Mouse (Mus musculus): ENCODE results near the gene Fastkd2. TPM values are rescaled to one million over a fixed set of nuclear protein-coding genes. Genes with fewer than 3 reads are reported as not detected.

Fastkd2 gene
- 41.3 and 43.7 TPM in 2 replicates for polyA plus RNA-seq (2015; fragmentation: Nextera tagmentation; extraction: Ambion mirVana)

GRCm38 (mm10) chr1:63730240-63730771, at the start of gene Fastkd2, which contains the start of gene Mdh1b:
TSS of gene Fastkd2 (plus strand) at chr1:63730614.
TSS of gene Mdh1b (minus strand) at chr1:63730318.
- Histone ChIP-seq H3K9me3 (no peaks in the 10 kb centered on the region), H3K27me3 (peaks cover 7% of the 10 kb centered on the region; the same call in 1 of the 2 replicates), H3K36me3 (no peaks in the 10 kb centered on the region), H3K27ac (no peak within 1 kb of the TSS), H3K4me2 (peak within 1 kb of the TSS; percentile 45), H3K4me1 (peaks cover 10% of the 10 kb centered on the region; the same call in 1 of the 2 replicates), H3K4me3 (peak within 1 kb of the TSS; percentile 72), H3K9ac (peak within 1 kb of the TSS; percentile 52)
- ATAC-seq (ENCODE audit: insufficient number of reproducible peaks, low FRiP score, low TSS enrichment, low read depth) = peak; percentile 82; the same call in 1 of the 2 replicates
- under 1% methylated on average over 31 of the region's 31 CpGs for WGBS

GRCm38 (mm10) chr1:63686827-63687226, 43.6 kb upstream of the Fastkd2 start, which contains the start of gene Dytn:
TSS of gene Dytn (minus strand) at chr1:63686927.
- Histone ChIP-seq H3K36me3 (no peaks in the 10 kb centered on the region), H3K4me2 (no peak within 1 kb of the TSS), H3K27ac (no peak within 1 kb of the TSS), H3K4me3 (no peak within 1 kb of the TSS), H3K9me3 (no peaks in the 10 kb centered on the region), H3K27me3 (peaks cover 13% of the 10 kb centered on the region; the same call in 1 of the 2 replicates), H3K9ac (no peak within 1 kb of the TSS), H3K4me1 (no peaks in the 10 kb centered on the region)
- no peak for ATAC-seq (ENCODE audit: insufficient number of reproducible peaks, low FRiP score, low TSS enrichment, low read depth)
- WGBS = 78% methylated on average over 4 of the region's 4 CpGs

- Histone ChIP-seq H3K27ac (no peak overlapping the region), H3K9ac (no peak overlapping the region), H3K36me3 (no peaks in the 10 kb centered on the region), H3K9me3 (no peaks in the 10 kb centered on the region), H3K4me1 (no peaks in the 10 kb centered on the region), H3K4me2 (no peak overlapping the region), H3K4me3 (no peak overlapping the region), H3K27me3 (peaks cover 3% of the 10 kb centered on the region; the same call in 1 of the 2 replicates)
- no peak for ATAC-seq (ENCODE audit: insufficient number of reproducible peaks, low FRiP score, low TSS enrichment, low read depth)
- WGBS = 70% methylated on average over 3 of the region's 3 CpGs
Measured at GRCm38 (mm10) chr1:63696861-63697260, 33.6 kb upstream of the Fastkd2 start.

- peak overlapping the region; percentile 8; the same call in 1 of the 2 replicates for H3K4me2 ChIP-seq
- no peak overlapping the region for H3K4me3 ChIP-seq
- H3K4me1 ChIP-seq = 0 out of 2 replicates have a peak, but pooled peaks cover 5% of the 10 kb centered on the region
- H3K36me3 ChIP-seq = no peaks in the 10 kb centered on the region
- H3K27ac ChIP-seq = peak overlapping the region; percentile 44; the same call in 1 of the 2 replicates
- H3K9ac ChIP-seq = no peak overlapping the region
- ATAC-seq (ENCODE audit: insufficient number of reproducible peaks, low FRiP score, low TSS enrichment, low read depth) = peak; percentile 61
- 18% methylated on average over 5 of the region's 5 CpGs for WGBS
- no peaks in the 10 kb centered on the region for H3K27me3 ChIP-seq
- H3K9me3 ChIP-seq = no peaks in the 10 kb centered on the region
Measured at GRCm38 (mm10) chr1:63705733-63706132, 24.7 kb upstream of the Fastkd2 start.

GRCm38 (mm10) chr1:63708876-63709275, 21.5 kb upstream of the Fastkd2 start:
- Histone ChIP-seq H3K4me1 (0 out of 2 replicates have a peak, but pooled peaks cover 5% of the 10 kb centered on the region), H3K4me3 (no peak overlapping the region), H3K9me3 (no peaks in the 10 kb centered on the region), H3K27ac (no peak overlapping the region), H3K9ac (no peak overlapping the region), H3K27me3 (no peaks in the 10 kb centered on the region), H3K36me3 (no peaks in the 10 kb centered on the region), H3K4me2 (no peak overlapping the region)
- ATAC-seq (ENCODE audit: insufficient number of reproducible peaks, low FRiP score, low TSS enrichment, low read depth) = no peak
- WGBS = 73% methylated on average over 3 of the region's 3 CpGs

- H3K4me2 ChIP-seq = no peak overlapping the region
- H3K27me3 ChIP-seq = no peaks in the 10 kb centered on the region
- no peaks in the 10 kb centered on the region for H3K4me1 ChIP-seq
- no peak overlapping the region for H3K4me3 ChIP-seq
- no peaks in the 10 kb centered on the region for H3K36me3 ChIP-seq
- H3K27ac ChIP-seq = no peak overlapping the region
- no peak overlapping the region for H3K9ac ChIP-seq
- 86% methylated on average over 7 of the region's 7 CpGs for WGBS
- no peak for ATAC-seq (ENCODE audit: insufficient number of reproducible peaks, low FRiP score, low TSS enrichment, low read depth)
- H3K9me3 ChIP-seq = no peaks in the 10 kb centered on the region
Measured at GRCm38 (mm10) chr1:63720161-63720560, 10.3 kb upstream of the Fastkd2 start.

GRCm38 (mm10) chr1:63729796-63730195, 618 bp upstream of the Fastkd2 start:
- H3K9ac ChIP-seq = no peak overlapping the region
- H3K27me3 ChIP-seq = peaks cover 7% of the 10 kb centered on the region; the same call in 1 of the 2 replicates
- peak overlapping the region; percentile 45 for H3K4me2 ChIP-seq
- WGBS = 43% methylated on average over 8 of the region's 8 CpGs
- no peak for ATAC-seq (ENCODE audit: insufficient number of reproducible peaks, low FRiP score, low TSS enrichment, low read depth)
- H3K4me1 ChIP-seq = peaks cover 10% of the 10 kb centered on the region; the same call in 1 of the 2 replicates
- no peaks in the 10 kb centered on the region for H3K9me3 ChIP-seq
- H3K27ac ChIP-seq = no peak overlapping the region
- no peaks in the 10 kb centered on the region for H3K36me3 ChIP-seq
- peak overlapping the region; percentile 72 for H3K4me3 ChIP-seq

- ATAC-seq (ENCODE audit: insufficient number of reproducible peaks, low FRiP score, low TSS enrichment, low read depth) = no peak
- H3K27me3 ChIP-seq = no peaks in the 10 kb centered on the region
- WGBS = 58% methylated on average over 2 of the region's 2 CpGs
- H3K4me3 ChIP-seq = no peak overlapping the region
- H3K36me3 ChIP-seq = peaks cover 17% of the 10 kb centered on the region
- H3K4me1 ChIP-seq = no peaks in the 10 kb centered on the region
- no peak overlapping the region for H3K4me2 ChIP-seq
- H3K9me3 ChIP-seq = no peaks in the 10 kb centered on the region
- no peak overlapping the region for H3K27ac ChIP-seq
- H3K9ac ChIP-seq = no peak overlapping the region
Measured at GRCm38 (mm10) chr1:63756005-63756404, 25.6 kb downstream of the Fastkd2 start.

GRCm38 (mm10) chr1:63763212-63763694, 32.8 kb downstream of the Fastkd2 start:
- H3K27ac ChIP-seq = no peak overlapping the region
- 14% methylated on average over 3 of the region's 3 CpGs for WGBS
- no peak for ATAC-seq (ENCODE audit: insufficient number of reproducible peaks, low FRiP score, low TSS enrichment, low read depth)

GRCm38 (mm10) chr1:63763881-63764386, 33.5 kb downstream of the Fastkd2 start:
- whole genome bisulfite sequencing = 46% methylated on average over 7 of the region's 7 CpGs
- ATAC-seq (ENCODE audit: insufficient number of reproducible peaks, low FRiP score, low TSS enrichment, low read depth) = no peak
- H3K27ac ChIP-seq = peak overlapping the region; percentile 13; the same call in 1 of the 2 replicates
- H3K4me3 ChIP-seq = no peak overlapping the region
- peaks cover 19% of the 10 kb centered on the region for H3K4me1 ChIP-seq
- H3K9me3 ChIP-seq = no peaks in the 10 kb centered on the region
- H3K36me3 ChIP-seq = no peaks in the 10 kb centered on the region
- no peak overlapping the region for H3K9ac ChIP-seq
- H3K27me3 ChIP-seq = no peaks in the 10 kb centered on the region
- no peak overlapping the region for H3K4me2 ChIP-seq

More at GRCm38 (mm10) chr1:63763212-63763694, 32.8 kb downstream of the Fastkd2 start:
- H3K27me3 ChIP-seq = no peaks in the 10 kb centered on the region
- no peak overlapping the region for H3K4me2 ChIP-seq
- H3K36me3 ChIP-seq = no peaks in the 10 kb centered on the region
- no peak overlapping the region for H3K4me3 ChIP-seq
- H3K9ac ChIP-seq = no peak overlapping the region
- H3K9me3 ChIP-seq = no peaks in the 10 kb centered on the region
- H3K4me1 ChIP-seq = peaks cover 12% of the 10 kb centered on the region; the same call in 1 of the 2 replicates

- no peak overlapping the region for H3K4me2 ChIP-seq
- no peaks in the 10 kb centered on the region for H3K9me3 ChIP-seq
- no peak for ATAC-seq (ENCODE audit: insufficient number of reproducible peaks, low FRiP score, low TSS enrichment, low read depth)
- H3K36me3 ChIP-seq = no peaks in the 10 kb centered on the region
- H3K4me3 ChIP-seq = no peak overlapping the region
- 82% methylated on average over 7 of the region's 7 CpGs for WGBS
- peaks cover 19% of the 10 kb centered on the region for H3K4me1 ChIP-seq
- H3K27ac ChIP-seq = no peak overlapping the region
- H3K27me3 ChIP-seq = no peaks in the 10 kb centered on the region
- no peak overlapping the region for H3K9ac ChIP-seq
Measured at GRCm38 (mm10) chr1:63764395-63764794, 34.0 kb downstream of the Fastkd2 start.

GRCm38 (mm10) chr1:63768112-63768511, 37.7 kb downstream of the Fastkd2 start:
- WGBS = 19% methylated on average over 8 of the region's 8 CpGs
- H3K36me3 ChIP-seq = no peaks in the 10 kb centered on the region
- 0 out of 2 replicates have a peak overlapping the region, but pooled peaks have one; percentile 6 for H3K4me2 ChIP-seq
- no peaks in the 10 kb centered on the region for H3K9me3 ChIP-seq
- H3K9ac ChIP-seq = no peak overlapping the region
- peak overlapping the region; percentile 57 for H3K27ac ChIP-seq
- ATAC-seq (ENCODE audit: insufficient number of reproducible peaks, low FRiP score, low TSS enrichment, low read depth) = peak; percentile 74; the same call in 1 of the 2 replicates
- peaks cover 19% of the 10 kb centered on the region for H3K4me1 ChIP-seq
- no peaks in the 10 kb centered on the region for H3K27me3 ChIP-seq
- no peak overlapping the region for H3K4me3 ChIP-seq

All from limb, embryonic 15.5 days (tissue).